Mouse (Mus musculus) monocyte, adult 5-6 weeks (primary cell): ENCODE results near the gene Mrvi1. TPM values are rescaled to one million over a fixed set of nuclear protein-coding genes. Genes with fewer than 3 reads are reported as not detected.

Experiments used
- ATAC-seq: fragments of 153-309, 156-312 bp; replicated peaks from 2 replicates; pipeline ENCODE4 v1.8.0; 2017; ENCODE audit warnings: mild to moderate bottlenecking; ENCODE audit not compliant: low TSS enrichment, insufficient number of reproducible peaks, severe bottlenecking, poor library complexity, low FRiP score
- total RNA-seq: library from RNA; stranded (forward); fragments of 200-1000, 200-491, 200-594 nt; gene quantifications from 3 replicates; pipeline ENCODE4 v1.2.3, GENCODE M21; 2017

Gene Mrvi1
- total RNA-seq, 1 experiment from 2014 or later = 0.19 TPM

DNA sequence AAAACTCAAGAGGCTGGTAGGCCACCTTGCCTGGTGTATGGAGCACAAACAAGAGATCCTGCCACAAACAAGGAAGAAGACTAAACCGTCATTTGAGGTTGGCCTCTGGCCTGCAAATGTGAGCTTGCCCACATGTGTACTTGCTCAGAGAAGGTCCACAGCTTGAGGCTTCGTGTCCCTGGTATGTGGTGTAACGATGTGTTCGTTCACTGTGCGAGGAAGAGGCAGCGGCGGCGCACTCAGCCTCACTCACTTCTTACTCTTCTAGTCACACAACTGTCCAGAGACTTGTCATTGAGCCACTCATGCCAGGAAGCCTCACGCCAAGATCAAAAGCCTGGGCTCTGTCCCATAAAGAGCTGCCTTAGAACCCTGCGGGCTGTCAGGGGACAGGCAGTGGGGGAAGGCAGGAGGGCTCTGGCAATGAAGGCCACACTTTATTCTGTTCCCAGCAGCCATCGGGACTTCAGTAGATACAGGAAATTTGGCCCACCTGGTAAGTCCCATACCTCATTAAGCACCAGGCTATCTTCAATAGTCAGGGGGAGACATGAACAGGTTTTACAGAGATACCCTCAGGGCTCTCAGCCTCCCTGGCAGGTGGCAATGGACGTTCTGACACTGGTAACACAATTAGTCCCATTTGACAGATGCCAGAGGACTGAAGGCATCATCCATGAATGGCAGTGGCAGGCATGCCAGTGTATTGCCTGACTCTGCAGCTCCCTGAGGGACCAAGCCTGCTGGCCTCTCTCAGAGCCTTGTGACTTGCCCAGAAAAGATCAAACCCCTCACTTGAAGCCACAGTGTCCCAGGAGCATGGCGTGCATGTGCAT is 32.3 kb downstream of the Mrvi1 start:
- no peak for ATAC-seq

DNA sequence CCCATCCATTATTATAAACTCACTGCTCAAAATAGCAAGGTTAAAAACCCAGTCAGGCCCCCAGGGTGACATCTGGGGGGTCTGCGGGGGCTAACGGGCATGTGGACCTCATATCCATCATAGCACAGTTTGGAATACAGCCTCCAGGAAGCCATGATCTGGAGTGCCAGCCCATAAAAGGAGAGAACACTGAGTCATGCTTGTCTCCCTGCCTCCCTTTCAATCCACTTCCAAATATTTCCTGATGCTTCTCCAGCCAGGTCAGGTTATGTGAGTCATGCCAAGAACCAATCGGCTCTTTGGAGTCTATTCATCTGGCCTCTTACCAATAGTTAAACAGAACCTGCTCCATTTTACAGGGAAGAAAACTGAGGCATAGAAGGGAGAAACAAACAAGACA is 33.7 kb downstream of the Mrvi1 start:
- no peak for ATAC-seq

DNA sequence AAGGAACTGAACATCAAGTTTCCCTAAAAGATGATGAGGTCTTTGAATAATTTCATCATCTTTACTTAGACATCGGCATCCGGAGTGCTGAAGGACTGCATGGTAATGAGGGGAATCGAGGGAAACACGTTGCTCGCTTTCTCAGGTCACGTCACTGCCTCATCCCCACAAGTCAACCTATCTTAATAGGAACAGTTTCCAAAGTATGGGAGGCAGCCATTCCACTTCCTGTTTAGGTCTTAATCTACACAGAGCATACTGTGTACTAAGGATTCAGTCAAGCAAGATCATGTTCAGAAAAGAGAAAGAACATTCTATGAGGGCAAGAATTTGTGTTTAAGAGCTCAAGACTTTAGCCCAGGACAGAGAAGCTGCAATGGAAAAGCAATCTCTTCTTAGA is 34.6 kb downstream of the Mrvi1 start:
- ATAC-seq = no peak

DNA sequence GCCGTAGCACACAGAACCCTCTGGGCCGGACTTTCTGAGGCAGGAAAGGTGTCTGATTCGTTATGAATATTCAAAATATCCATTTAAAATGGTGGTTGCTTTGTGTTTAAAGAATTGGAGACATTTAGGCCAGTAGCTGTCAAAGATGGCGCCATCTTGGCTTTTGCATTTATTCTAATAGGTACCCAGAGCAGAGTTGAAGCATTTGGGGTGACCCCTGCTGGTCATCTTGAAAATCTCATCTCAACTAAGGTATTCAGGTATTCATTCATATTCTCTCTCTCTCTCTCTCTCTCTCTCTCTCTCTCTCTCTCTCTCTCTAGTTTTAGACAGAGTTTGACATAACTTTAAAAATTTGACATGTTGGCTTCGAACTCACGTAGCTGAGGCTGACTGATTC is 35.5 kb downstream of the Mrvi1 start:
- ATAC-seq = no peak

DNA sequence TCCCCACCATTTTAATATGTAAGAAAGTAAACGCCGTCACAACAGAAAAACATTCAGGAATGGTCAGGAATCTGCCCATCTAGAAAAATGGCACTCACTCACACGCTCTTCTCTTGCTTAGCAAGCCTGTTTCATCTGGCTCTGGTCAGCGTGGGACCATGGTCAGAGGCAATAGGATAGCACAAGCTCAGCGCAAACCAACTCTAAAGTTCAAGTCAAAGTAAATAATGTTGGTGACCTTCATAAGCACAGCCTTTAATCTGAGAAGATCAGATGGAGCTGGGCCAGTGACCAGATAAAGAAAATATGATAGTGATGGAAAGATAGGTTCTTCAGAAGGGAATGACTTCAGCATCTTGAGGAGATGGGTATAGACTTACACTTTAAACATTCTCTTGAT is 37.9 kb downstream of the Mrvi1 start:
- ATAC-seq = no peak

DNA sequence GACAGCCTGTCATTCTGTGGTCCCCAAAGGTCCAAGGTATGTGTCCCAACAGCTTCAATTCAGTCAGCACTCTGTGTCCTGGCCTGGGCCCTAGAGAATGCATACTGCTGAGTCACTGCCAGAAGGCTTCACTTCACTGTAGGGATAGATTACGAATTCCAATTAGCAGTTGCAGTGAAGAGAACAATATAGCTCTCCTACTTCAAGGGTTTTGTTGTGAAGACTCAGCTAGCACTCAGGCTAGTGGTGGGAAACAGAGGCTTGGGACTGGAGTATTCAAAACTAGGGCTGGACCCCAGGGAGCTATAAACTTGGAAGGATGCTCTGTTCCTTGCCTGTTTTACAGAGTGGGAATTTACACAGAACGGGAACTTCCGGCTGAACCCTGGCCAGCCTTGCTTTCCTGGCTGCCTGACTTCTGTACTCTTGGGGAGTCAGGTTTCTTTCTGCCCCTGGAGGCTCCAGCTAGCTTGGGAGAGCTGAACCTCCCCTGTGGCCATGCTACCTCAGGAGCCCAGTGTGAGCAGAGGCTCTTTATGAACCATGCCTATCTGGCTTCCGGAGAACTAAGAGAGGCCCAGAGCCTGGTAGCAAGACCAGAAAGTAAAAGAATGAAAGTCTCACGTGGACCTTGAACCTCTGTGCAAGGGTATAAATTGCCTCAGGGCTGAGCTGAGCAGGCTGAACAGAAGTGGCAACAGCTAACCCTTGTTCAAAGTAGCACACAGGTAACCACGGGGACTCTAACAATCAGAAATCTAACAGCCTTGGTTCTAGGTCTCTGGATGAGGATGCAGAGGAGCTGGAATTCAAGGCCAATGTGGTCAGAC is 40.3 kb downstream of the Mrvi1 start:
- ATAC-seq = no peak

DNA sequence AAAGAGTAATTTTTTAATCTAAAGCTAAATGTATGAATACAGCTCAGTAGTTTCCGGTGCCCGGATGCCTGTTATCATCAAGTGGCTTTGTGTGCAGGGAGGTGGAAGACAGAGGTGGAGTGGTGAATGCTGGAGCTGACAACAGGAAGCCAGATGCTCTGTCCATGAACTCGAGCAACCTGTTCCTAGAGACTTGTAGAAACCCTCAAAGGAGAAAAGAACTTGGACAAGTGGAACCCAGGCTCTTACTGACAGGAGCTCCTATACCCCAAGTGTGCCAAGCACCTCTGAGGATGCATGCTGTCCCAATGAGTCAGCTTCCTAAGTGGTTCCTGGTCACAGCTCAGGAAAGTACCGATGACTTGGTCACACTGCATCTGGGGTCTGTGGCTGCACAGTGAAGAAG is 41.1 kb downstream of the Mrvi1 start:
- ATAC-seq = no peak

DNA sequence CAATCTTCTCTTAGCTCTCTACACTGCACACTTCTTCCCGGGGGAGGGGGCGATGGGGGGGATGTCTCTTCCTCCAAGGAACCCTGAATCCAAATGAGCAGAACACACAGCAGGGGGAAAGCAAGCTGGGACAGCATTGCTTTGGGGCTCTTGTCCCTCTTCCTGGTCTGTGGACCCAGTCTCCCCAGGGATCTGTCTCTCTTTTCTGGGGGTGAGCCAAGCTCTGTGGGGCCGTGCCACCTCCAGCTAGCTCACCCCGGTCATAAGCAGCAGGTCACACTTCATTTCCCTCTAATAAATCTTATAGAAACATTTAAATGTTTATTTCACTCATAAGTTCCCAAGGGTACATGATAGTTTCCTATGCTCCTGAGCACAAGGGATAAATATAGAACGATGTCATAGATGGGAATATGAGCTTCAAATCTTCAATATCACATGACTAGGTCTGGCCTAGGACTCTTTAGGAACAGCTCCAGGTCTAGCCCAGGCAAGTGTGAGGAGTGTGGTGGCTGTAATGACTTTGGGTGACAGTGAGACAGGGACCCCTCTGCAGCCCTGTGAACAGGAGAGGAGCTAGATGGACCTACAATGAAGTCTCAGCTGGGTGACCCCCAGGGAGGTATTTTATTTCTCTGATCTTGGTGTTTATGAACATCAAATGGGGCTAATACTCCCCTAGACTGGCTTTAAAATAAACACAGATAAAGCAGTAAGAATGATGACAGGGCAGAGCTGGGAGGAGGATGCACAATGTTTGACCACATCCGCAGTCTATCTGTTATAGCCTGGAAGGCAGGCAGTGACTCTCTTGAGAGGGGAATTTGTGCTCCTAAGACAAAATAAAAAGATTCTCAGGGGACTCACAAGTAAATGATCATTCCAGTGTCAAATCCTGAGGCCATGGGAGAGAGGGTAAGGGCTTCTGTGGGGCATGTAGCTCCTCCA is 46.2 kb downstream of the Mrvi1 start:
- ATAC-seq = no peak

DNA sequence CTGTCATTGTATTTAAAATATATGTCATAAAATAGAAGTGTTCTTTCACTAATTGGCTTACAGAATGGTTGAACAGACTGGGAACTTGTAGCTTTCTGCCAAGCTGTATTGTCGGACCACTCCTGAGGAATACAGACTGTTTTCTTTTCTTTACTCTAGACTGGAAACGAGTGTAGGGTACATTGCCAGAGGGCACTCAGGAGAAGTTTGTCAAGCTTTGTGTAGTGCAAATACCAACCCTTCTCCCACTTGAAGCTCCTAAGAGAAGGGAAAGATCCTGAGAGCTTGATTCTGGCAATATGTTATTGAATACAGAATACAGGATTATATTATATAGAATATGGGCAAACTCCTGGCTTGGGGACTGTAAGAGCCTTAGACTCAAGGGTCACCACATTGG is 48.3 kb downstream of the Mrvi1 start:
- no peak for ATAC-seq

DNA sequence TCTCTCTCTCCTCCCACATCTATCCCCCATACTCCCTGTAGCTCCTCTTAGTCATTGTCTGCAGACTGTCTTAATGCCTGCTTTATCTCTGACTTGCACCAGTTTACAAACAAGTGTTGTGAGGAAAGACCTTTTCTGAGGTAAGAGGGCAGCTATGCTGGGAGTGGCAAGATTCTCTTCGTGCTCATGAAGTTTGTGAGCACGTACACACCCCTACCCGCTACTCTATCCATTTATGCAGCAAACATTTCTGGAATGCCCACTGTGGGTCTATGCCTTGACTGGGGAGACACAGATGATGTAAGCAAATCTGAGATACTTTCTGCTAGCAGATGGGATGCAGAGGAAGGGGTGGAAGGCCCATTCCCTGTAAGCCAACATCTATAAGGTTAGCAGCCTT is 48.9 kb downstream of the Mrvi1 start:
- ATAC-seq = no peak

DNA sequence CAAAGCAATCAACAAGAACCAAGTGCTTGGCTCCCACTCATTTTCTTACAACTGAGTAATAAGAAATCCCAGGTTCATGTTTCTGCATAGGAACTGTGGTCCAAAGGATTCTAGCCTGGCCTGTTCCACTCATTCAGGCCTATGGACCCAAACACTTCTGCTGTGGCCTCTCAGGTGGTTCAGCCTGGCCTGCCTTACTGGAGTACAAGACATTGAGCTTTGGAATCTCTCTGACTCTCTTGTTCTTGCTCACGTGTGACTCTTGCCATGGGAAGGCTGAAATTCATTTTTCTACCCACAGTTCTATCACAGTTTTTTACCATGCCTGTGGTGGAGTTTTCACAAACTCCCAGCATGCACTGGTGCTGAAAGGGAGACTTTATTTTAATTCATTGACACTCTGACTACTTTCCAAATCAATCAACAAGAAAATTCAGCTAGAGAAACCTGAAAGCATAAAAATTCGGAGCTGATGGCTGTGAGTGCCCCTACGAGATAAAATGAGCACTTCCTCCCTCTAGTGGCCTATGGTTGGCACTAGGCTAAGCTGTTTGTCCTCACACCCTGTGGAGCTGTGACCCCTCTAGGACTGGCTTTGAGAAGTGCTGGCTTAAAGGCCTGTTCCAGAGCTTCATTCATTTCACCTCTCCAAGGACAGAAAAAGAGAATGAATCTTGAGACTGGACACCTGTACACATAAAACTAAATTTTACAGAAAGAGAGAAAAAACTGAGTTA is 52.0 kb downstream of the Mrvi1 start:
- ATAC-seq = peak; percentile 76; the same call in 1 of the 2 replicates

DNA sequence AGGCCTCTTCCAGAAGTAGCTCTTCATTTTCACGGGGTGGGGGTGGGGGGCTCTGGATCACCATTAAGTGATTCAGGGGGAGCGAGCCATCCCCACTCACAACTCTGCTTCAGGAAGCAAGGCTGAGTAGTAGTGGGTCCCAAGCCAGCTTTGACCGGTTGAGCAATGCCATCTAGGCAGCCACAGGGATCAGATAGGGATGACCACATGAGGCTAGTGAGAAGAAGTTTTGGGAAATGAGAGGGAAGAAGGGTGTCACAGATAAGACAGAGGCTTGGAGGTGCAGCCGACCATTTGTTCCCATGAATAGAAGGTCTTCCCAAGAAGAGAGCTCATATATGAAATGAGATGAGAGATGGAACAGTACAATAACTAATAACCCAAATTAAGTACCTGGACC is 55.7 kb downstream of the Mrvi1 start:
- no peak for ATAC-seq

DNA sequence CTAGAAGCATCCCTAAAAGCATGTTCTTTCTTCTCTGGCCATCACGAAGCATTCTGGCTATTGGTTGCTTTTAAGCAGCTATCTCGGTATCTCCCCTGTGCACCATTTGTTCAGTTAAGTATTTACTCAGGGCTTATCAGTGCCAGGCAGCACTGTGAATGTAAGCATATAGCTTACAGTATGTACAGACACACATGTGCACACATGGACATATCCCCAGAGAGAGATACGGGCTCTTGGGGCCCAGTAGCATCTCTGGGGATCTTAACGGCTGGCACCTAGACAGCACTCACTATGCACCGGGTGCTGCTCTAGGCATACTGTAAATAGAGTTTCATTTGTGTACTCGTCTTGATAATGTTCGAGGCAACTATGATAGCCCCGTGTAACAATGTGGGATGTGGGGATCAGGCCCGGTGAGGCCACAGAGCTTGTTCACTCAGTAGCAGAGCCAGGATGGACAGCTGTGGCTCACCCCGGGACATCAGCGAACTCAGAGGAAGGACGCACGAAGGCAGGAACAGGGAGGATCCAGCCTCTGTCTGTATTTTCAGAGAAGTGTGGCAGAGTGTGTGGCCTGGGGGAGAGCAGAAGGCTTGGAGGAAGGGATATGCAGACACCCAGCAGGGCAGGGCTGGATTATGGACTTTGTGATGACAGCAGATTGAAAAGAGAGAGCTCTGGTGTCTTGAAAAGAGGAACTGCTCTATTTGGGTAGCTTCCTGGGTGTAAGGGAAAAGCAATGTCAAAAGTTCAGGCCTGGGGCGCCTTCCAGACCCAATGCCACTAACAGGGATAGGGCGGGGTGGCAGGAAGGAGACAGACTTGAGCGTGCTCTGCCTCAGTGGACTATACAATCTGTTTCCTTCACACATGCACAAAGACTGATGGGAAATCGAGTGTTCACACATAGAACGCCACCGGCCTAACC is 61.7 kb downstream of the Mrvi1 start:
- ATAC-seq = peak; percentile 76

DNA sequence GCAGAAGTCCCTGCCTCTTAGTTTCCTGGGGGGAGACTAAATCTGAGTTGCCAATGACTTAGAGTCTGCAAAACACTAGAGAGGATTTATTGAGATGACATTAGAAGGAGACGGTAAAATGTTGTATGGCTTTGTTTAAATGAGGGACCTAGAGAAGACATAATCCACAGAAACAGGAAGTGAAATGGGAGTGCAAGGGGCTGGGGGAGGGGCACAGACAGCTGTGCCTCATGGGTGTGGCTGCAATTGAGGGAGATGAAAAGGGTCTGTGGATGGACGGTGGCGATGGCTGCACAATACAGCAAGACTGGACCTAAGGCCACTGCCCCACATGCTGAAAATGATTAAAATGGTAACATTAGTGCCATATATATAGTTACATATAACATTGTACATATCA is 62.5 kb downstream of the Mrvi1 start:
- ATAC-seq = 0 out of 2 replicates have a peak, but pooled peaks have one; percentile 41

DNA sequence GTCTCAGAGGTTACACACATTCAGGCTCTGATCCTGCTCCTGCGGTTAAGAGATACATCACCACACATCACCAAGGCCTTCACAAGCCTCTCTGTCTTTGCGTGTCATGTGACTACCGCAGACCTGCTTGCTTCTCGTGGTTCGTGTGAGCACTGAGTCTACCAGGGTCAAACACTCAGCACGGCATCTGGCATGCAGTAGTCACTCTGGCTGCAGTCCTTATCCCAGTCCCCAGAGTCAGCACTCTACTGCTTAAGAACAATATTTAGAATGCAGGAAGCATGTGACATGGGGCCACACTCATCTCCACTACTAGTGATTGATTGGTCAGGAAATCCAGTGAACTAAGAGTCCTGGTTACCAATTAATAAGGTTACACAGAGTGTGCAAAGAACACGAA is 66.3 kb downstream of the Mrvi1 start:
- ATAC-seq = no peak

DNA sequence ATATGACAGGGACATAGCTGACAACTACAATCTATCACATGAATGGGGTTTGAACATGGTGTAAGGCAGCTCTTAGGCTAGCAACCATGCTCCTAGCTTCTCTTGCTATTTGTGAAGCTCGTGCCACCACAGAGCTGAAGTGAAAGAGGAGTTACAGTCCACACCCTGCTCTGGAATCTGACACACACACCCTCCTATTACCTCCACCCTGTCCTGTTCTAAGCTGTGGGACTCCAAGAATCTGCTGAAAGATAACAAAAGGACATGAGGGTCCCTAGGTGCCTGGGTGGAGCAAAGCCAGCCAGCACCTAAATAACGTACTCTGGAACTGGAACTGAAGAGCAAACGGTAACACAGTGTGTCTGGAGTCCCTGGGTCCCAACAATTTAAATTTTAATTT is 67.7 kb downstream of the Mrvi1 start:
- ATAC-seq = no peak

DNA sequence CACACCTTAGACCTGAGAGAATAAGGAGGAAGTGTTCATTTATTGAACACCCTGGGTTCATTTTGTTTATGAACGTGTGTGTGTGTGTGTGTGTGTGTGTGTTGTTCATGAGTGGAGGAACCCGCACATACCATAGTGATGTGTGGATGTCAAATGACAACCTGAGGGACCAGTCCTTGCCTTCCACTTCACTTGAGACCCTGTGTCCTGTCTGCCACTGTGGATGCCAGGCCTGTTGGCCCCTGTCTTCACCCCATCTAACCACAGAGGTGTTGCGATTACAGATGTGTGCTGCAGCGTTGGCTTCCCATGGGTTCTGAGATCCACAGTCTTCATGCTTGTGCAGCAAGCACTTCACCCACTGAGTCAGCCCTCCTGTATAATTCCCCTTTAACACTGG is 68.5 kb downstream of the Mrvi1 start:
- ATAC-seq = no peak
